Mouse (Mus musculus) splenic B cell, adult 2 months (primary cell): ENCODE results near the gene Tbc1d22b.
"Not testable (repeated sequence)": the region's sequence is repeated elsewhere in the genome, so short reads cannot be mapped to it uniquely, and the experiment has no call there.

ENCODE experiments used
- DNase-seq: peaks from one replicate; pipeline ENCODE4 v3.0.0-alpha.2; 2011; ENCODE audit warnings: low read depth, low spot score
- H3K27me3 ChIP-seq: 2 replicates; pipeline ENCODE4 v1.6.1; 2012; ENCODE audit warnings: mild to moderate bottlenecking, low read length, moderate library complexity, mixed read lengths; ENCODE audit not compliant: control insufficient read depth, poor library complexity, insufficient read depth, severe bottlenecking
- H3K36me3 ChIP-seq: 2 replicates; pipeline ENCODE4 v1.6.1; 2012; ENCODE audit warnings: mild to moderate bottlenecking, low read length, moderate library complexity, mixed read lengths; ENCODE audit not compliant: control insufficient read depth, poor library complexity, insufficient read depth, severe bottlenecking

Gene Tbc1d22b

DNA sequence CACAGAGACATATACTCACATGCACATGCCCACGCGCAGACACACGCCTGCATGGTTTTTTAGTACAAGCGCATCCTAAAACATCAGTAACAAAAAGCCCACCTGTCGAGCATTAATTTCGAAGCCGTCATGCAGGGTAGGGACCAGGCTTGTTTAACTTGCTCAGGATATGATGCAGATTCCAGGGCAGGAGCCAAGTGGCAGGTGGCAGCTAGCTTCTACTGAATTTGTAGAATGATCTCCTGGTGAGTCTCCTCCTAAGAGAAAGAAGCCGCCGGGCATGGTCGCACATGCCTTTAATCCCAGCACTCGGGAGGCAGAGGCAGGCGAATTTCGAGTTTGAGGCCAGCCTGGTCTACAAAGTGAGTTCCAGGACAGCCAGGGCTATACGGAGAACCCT is 49.5 kb downstream of the Tbc1d22b start:
- Histone ChIP-seq H3K27me3 (no peaks in the 10 kb centered on the region), H3K36me3 (peaks cover 3% of the 10 kb centered on the region; the same call in 1 of the 2 replicates)
- no peak for DNase-seq

DNA sequence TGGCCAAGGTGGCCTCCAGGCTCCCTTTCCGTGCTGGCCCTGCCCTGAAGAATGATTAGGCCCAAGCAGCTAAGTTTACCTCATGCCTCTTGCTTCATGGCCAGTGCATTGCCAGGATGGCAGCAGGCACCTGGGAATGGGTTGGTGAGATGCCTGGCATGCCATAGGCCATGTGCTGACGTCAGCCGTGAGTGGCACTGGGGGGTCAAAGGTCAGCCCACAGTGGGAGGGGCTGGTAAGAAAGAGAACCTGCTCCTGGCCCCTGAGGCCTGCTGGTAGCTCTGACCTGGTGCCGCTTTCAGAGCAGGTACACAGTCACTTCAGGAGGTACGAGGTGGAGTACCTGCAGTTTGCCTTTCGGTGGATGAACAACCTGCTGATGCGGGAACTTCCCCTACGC is 50.0 kb downstream of the Tbc1d22b start:
- Histone ChIP-seq H3K27me3 (no peaks in the 10 kb centered on the region), H3K36me3 (peaks cover 3% of the 10 kb centered on the region; the same call in 1 of the 2 replicates)
- no peak for DNase-seq

DNA sequence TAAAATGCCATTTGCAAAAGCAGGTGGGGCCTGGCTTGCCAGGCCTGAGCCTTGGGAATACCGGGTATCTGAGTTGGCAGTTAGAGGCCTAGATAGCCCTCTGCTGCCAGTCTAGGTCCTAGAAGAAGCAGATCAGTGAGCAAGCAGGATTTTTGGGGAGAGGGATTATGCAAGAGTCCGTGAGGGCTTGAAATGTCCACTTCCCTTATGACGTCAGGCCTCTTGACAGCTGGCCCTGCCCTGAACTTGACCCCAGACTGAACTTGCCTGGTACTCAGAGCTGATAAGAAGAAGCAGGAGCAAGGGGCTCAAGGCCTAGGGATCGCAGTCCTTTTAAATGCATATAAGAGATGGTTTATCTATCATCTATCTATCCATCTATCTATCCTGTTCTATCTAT is 51.8 kb downstream of the Tbc1d22b start:
- peaks cover 4% of the 10 kb centered on the region for H3K36me3 ChIP-seq
- DNase-seq: no peak
- H3K27me3 ChIP-seq: no peaks in the 10 kb centered on the region

DNA sequence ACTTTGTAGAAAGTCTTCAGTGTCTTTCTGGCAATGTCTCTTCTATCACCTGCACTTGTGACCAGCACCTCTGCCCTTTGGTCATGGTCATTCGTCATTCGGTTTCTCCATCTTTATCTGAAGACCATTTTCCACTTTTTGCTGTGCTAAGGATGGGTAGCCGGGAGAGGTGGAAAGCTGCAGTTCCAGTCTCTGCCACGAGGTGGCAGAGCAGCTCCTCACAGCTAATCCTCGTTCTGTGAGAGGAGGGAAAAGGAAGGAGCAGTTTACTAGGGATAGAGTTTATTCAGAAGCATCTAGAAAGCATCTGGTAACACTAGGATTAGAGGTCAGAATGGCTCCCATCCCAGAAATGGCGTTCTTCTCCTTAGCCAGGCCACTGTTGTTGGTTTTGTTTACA is 53.7 kb downstream of the Tbc1d22b start:
- Histone ChIP-seq H3K27me3 (no peaks in the 10 kb centered on the region), H3K36me3 (peaks cover 4% of the 10 kb centered on the region)
- DNase-seq: peak; percentile 72

- H3K27me3 ChIP-seq: not testable (repeated sequence)
Observed at GRCm38 (mm10) chr17:29613453-29613852, 63.9 kb downstream of the Tbc1d22b start.

GRCm38 (mm10) chr17:29614115-29615023 is 64.8 kb downstream of the Tbc1d22b start, which contains the start of the genes Rnf8 and Gm28043:
Rnf8 (plus strand) TSS chr17:29614790.
Gm28043 (plus strand) TSS chr17:29614876.
- Histone ChIP-seq H3K27me3 (no peaks in the 10 kb centered on the region), H3K36me3 (no peaks in the 10 kb centered on the region)
- peak; percentile 96 for DNase-seq

More at GRCm38 (mm10) chr17:29613453-29613852, 63.9 kb downstream of the Tbc1d22b start:
- not testable (repeated sequence) for DNase-seq, H3K36me3 ChIP-seq

DNA sequence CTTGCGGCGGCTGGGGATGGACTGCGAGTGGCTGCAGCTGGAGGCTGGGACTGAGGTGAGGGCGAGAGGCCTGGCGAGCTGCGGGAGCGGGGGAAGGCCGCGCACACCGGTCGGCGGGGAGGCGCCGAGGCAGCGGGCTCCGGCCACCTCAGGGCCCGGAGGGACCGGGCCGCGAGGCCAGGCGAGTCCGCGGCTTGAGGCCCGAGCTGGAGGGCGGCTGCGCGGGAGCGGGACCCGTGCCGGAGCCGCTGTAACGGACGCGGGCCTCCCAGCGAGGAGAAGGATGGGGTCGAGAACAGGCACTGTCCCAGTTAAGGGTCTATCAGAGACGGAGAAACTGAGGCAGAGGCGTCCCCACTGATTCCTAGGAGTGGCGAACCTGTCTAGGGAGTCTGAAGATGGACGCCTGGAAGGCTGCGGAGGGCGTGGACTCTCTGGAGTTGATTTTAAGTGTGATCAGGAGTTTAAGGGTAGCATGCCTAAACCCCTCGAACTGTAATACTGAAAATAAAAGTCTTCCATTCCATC is 65.5 kb downstream of the Tbc1d22b start:
- Histone ChIP-seq H3K27me3 (no peaks in the 10 kb centered on the region), H3K36me3 (no peaks in the 10 kb centered on the region)
- no peak for DNase-seq

GRCm38 (mm10) chr17:29615616-29616015 is 66.0 kb downstream of the Tbc1d22b start:
- no peaks in the 10 kb centered on the region for H3K27me3 ChIP-seq
- H3K36me3 ChIP-seq: no peaks in the 10 kb centered on the region
- no peak for DNase-seq

DNA sequence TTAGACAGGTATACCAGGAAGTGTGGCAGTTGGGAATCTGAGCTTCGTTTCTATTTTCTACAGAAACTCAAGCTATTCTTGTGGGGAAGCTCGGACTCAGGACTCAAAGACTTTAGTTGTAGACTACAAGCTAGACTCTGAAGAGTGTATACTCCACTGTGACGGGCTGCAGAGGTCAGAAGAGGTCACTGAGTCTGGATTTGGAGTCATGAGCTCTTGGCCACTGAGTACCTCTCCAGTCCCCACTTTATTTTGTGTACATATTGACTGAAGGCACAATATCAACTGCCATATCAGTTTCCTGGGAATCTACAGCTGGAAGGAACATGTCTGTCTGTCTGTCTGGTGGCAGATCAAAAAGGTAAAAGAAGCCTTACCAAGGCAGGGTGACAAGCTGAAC is 69.6 kb downstream of the Tbc1d22b start:
- Histone ChIP-seq H3K36me3 (peaks cover 3% of the 10 kb centered on the region; the same call in 1 of the 2 replicates), H3K27me3 (no peaks in the 10 kb centered on the region)
- DNase-seq: no peak

GRCm38 (mm10) chr17:29623488-29623887 is 73.9 kb downstream of the Tbc1d22b start:
- no peaks in the 10 kb centered on the region; the same call in 1 of the 2 replicates for H3K27me3 ChIP-seq
- peaks cover 10% of the 10 kb centered on the region for H3K36me3 ChIP-seq
- no peak for DNase-seq

DNA sequence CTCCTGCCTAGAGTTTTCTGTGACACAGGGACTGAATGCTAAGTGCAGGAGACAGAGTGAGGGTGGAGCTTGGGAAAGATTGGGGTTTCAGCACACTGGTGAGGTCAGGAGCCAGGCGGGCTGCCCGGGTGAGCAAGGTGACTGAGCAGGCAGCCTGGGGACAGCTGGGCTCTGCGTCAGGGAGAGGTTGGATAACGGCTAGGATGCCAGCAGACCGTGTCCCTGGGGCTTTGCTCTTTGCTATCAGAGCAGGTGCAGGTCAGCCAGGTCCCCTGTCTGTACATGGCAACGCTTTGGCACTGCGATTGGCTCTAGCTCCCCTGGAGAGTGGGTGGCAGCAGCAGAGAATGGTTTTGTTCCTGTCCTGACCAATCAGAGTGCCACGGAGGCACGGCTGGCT is 77.7 kb downstream of the Tbc1d22b start:
- DNase-seq: no peak
- peaks cover 13% of the 10 kb centered on the region for H3K36me3 ChIP-seq
- no peaks in the 10 kb centered on the region; the same call in 1 of the 2 replicates for H3K27me3 ChIP-seq

- Histone ChIP-seq H3K36me3 (peaks cover 14% of the 10 kb centered on the region), H3K27me3 (no peaks in the 10 kb centered on the region; the same call in 1 of the 2 replicates)
- DNase-seq: no peak
Observed at GRCm38 (mm10) chr17:29628946-29629345, 79.4 kb downstream of the Tbc1d22b start.

GRCm38 (mm10) chr17:29629620-29630019 is 80.0 kb downstream of the Tbc1d22b start:
- Histone ChIP-seq H3K36me3 (peaks cover 12% of the 10 kb centered on the region), H3K27me3 (no peaks in the 10 kb centered on the region; the same call in 1 of the 2 replicates)
- no peak for DNase-seq

DNA sequence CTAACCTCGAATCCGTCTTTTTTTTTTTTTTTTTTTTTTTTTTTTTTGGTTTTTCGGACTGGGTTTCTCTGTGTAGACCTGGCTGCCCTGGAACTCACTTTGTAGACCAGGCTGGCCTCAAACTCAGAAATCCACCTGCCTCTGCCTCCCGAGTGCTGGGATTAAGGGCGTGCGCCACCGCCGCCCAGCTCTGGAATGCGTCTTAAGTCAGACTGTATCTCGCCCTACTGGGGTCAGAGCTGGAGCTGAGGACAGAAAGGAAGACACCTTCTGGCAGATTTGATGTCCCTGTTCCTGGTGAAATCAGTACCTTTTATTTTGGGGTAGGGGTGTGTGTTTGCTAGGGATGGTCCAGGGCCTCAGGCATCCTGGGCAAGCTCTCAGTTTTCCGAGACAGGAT is 82.7 kb downstream of the Tbc1d22b start:
- Histone ChIP-seq H3K27me3 (no peaks in the 10 kb centered on the region), H3K36me3 (peaks cover 11% of the 10 kb centered on the region)
- no peak for DNase-seq

GRCm38 (mm10) chr17:29635492-29635891 is 85.9 kb downstream of the Tbc1d22b start:
- Histone ChIP-seq H3K27me3 (no peaks in the 10 kb centered on the region), H3K36me3 (peaks cover 5% of the 10 kb centered on the region)
- DNase-seq: no peak
